Mouse (Mus musculus) liver, embryonic 14.5 days (tissue): ENCODE measurements around the gene Fam43b.

Experiments
- CTCF ChIP-seq: IDR thresholded peaks from 2 replicates; pipeline ENCODE4 v1.5.1; 2016; ENCODE audit warnings: antibody characterized with exemption, low read depth, control low read depth
- EP300 ChIP-seq: IDR thresholded peaks from 2 replicates; pipeline ENCODE4 v1.6.1; 2016; ENCODE audit warnings: antibody characterized with exemption, low read depth

GRCm38 (mm10) chr4:138414725-138415124 lies 18.4 kb upstream of the Fam43b start:
- no peak for TF ChIP-seq EP300
- no peak for TF ChIP-seq CTCF
